Mouse (Mus musculus): ENCODE results near the gene Stx4a.
"Not testable (repeated sequence)": the region's sequence is repeated elsewhere in the genome, so short reads cannot be mapped to it uniquely, and the experiment has no call there.

Gene Stx4a

GRCm38 (mm10) chr7:127867641-127868040, 43.5 kb downstream of the Stx4a start:
- no peak for DNase-seq (ENCODE audit: low spot score in 2 of 2)

GRCm38 (mm10) chr7:127869149-127869810, 45.2 kb downstream of the Stx4a start:
- DNase-seq (ENCODE audit: low spot score in 2 of 2): no peak

- no peak for DNase-seq (ENCODE audit: low spot score in 2 of 2)
These were observed 46.2 kb downstream of the Stx4a start for GRCm38 (mm10) chr7:127870136-127870821.

GRCm38 (mm10) chr7:127874812-127875626, 50.9 kb downstream of the Stx4a start:
- DNase-seq (ENCODE audit: low spot score in 2 of 2): no peak

- DNase-seq (ENCODE audit: low spot score in 2 of 2): peak; percentile 85 to 87
These were observed 51.5 kb downstream of the Stx4a start for GRCm38 (mm10) chr7:127875627-127876001.

GRCm38 (mm10) chr7:127876041-127876466, 52.0 kb downstream of the Stx4a start, which contains the start of gene Zfp646:
Zfp646 (plus strand) TSS chr7:127876221.
- peak; percentile 64 to 79 for DNase-seq (ENCODE audit: low spot score in 2 of 2)

- DNase-seq (ENCODE audit: low spot score in 2 of 2): peak; percentile 83 to 87
These were observed 52.6 kb downstream of the Stx4a start, which contains the start of gene Zfp668 for GRCm38 (mm10) chr7:127876467-127877348. Zfp668 (minus strand) TSS chr7:127876828.

GRCm38 (mm10) chr7:127879301-127879700, 55.2 kb downstream of the Stx4a start:
- DNase-seq (ENCODE audit: low spot score in 2 of 2): no peak

- no peak for DNase-seq (ENCODE audit: low spot score in 2 of 2)
These were observed 56.3 kb downstream of the Stx4a start for GRCm38 (mm10) chr7:127880431-127880830.

GRCm38 (mm10) chr7:127885951-127886350, 61.9 kb downstream of the Stx4a start:
- DNase-seq (ENCODE audit: low spot score in 2 of 2): peak in 1 of 2 experiments; percentile 62

- DNase-seq (ENCODE audit: low spot score in 2 of 2): no peak
These were observed 62.5 kb downstream of the Stx4a start for GRCm38 (mm10) chr7:127886551-127886950.

GRCm38 (mm10) chr7:127887191-127887590, 63.1 kb downstream of the Stx4a start:
- DNase-seq (ENCODE audit: low spot score in 2 of 2): no peak

GRCm38 (mm10) chr7:127887781-127888180, 63.7 kb downstream of the Stx4a start:
- no peak for DNase-seq (ENCODE audit: low spot score in 2 of 2)

- no peak for DNase-seq (ENCODE audit: low spot score in 2 of 2)
These were observed 64.7 kb downstream of the Stx4a start for GRCm38 (mm10) chr7:127888821-127889220.

GRCm38 (mm10) chr7:127890798-127891197, 66.7 kb downstream of the Stx4a start, which contains the start of gene Prss53:
Prss53 (minus strand) TSS chr7:127890970.
- no peak for DNase-seq (ENCODE audit: low spot score in 2 of 2)

GRCm38 (mm10) chr7:127894480-127894879, 70.4 kb downstream of the Stx4a start:
- DNase-seq (ENCODE audit: low spot score in 2 of 2): no peak

- peak; percentile 91 to 95 for DNase-seq (ENCODE audit: low spot score in 2 of 2)
These were observed 71.3 kb downstream of the Stx4a start, which contains the start of the genes Gm21974 and Vkorc1 for GRCm38 (mm10) chr7:127895442-127895841. Gm21974 (minus strand) TSS chr7:127895454. Vkorc1 (minus strand) TSS chr7:127895617.

GRCm38 (mm10) chr7:127895891-127896290, 71.8 kb downstream of the Stx4a start:
- DNase-seq (ENCODE audit: low spot score in 2 of 2): not testable (repeated sequence)

GRCm38 (mm10) chr7:127896384-127896783, 72.3 kb downstream of the Stx4a start:
- peak in 1 of 2 experiments; percentile 33 for DNase-seq (ENCODE audit: low spot score in 2 of 2)

GRCm38 (mm10) chr7:127897542-127897941, 73.4 kb downstream of the Stx4a start:
- no peak for DNase-seq (ENCODE audit: low spot score in 2 of 2)

All from urinary bladder, adult 18-20 months (tissue).